Mouse (Mus musculus) megakaryocyte, embryonic 14.5 days (primary cell): Measurements from ENCODE around the gene Mrln.

Experiments used
- FLI1 ChIP-seq: IDR thresholded peaks from 2 replicates; pipeline ENCODE4 v1.6.1; 2012; ENCODE audit warnings: low read length, inconsistent platforms, mixed read lengths
- GATA1 ChIP-seq: IDR thresholded peaks from 3 replicates; pipeline ENCODE4 v1.6.1; 2012; ENCODE audit warnings: mixed read lengths, low read length, inconsistent platforms, borderline replicate concordance

- no peak for TF ChIP-seq GATA1
- no peak for TF ChIP-seq FLI1
Measured at GRCm38 (mm10) chr10:70180727-70181126, 23.7 kb upstream of the Mrln start.
